Mouse (Mus musculus): ENCODE results near the gene Rab21. TPM values are rescaled to one million over a fixed set of nuclear protein-coding genes. Genes with fewer than 3 reads are reported as not detected.

The Rab21 gene
- polyA plus RNA-seq, 1 experiment from 2014 or later, result 6.6 TPM

Other genes with a start within 250 kb of the Rab21 start
- gene Tph2, start 130.6 kb downstream of the Rab21 start, polyA plus RNA-seq (2014; fragmentation: Nextera tagmentation; extraction: Ambion mirVana), result 0.05 TPM in 1 of 2 replicates, not detected in the other
- 65.6 and 67.3 TPM in 2 replicates for gene Tbc1d15, start 64.1 kb downstream of the Rab21 start, polyA plus RNA-seq (2014; fragmentation: Nextera tagmentation; extraction: Ambion mirVana)
- 25.8 and 28.2 TPM in 2 replicates for gene Tmem19, start 46.9 kb upstream of the Rab21 start, polyA plus RNA-seq (2014; fragmentation: Nextera tagmentation; extraction: Ambion mirVana)
- gene Thap2, start 68.8 kb upstream of the Rab21 start, polyA plus RNA-seq (2014; fragmentation: Nextera tagmentation; extraction: Ambion mirVana), result 21.3 and 21.7 TPM in 2 replicates
- 28.2 and 28.3 TPM in 2 replicates for gene Zfc3h1, start 69.4 kb upstream of the Rab21 start, polyA plus RNA-seq (2014; fragmentation: Nextera tagmentation; extraction: Ambion mirVana)

Data from limb, embryonic 11.5 days (tissue).